Mouse (Mus musculus) liver, embryonic 13.5 days (tissue): ENCODE results near the gene Vmn2r100. TPM values are rescaled to one million over a fixed set of nuclear protein-coding genes. Genes with fewer than 3 reads are reported as not detected.

Experiments used
- ATAC-seq: fragments of 200-750 bp; cut with Nextera tagmentation; 2 replicates; pipeline ENCODE4 v1.8.0; 2017; ENCODE audit warnings: low read depth, mild to moderate bottlenecking, moderate number of reproducible peaks, moderate library complexity
- DNase-seq: peaks from one replicate; pipeline ENCODE4 v3.0.0; 2022
- H3K27ac ChIP-seq: fragments of 300-500 bp; sonication (generic); 2 replicates; pipeline ENCODE4 v1.5.1; 2015; ENCODE audit warnings: moderate library complexity, mild to moderate bottlenecking, inconsistent platforms
- H3K27me3 ChIP-seq: fragments of 300-500 bp; sonication (generic); 2 replicates; pipeline ENCODE4 v1.6.1; 2015; ENCODE audit warnings: mild to moderate bottlenecking, inconsistent platforms
- H3K36me3 ChIP-seq: fragments of 300-500 bp; sonication (generic); 2 replicates; pipeline ENCODE4 v1.6.1; 2015; ENCODE audit warnings: mild to moderate bottlenecking, inconsistent platforms
- H3K4me1 ChIP-seq: fragments of 300-500 bp; sonication (generic); replicated peaks from 2 replicates; pipeline ENCODE4 v1.6.1; 2015; ENCODE audit warnings: inconsistent platforms
- H3K4me2 ChIP-seq: fragments of 300-500 bp; sonication (generic); 2 replicates; pipeline ENCODE4 v1.6.1; 2015; ENCODE audit warnings: inconsistent platforms, mild to moderate bottlenecking, moderate library complexity
- H3K4me3 ChIP-seq: fragments of 300-500 bp; sonication (generic); replicated peaks from 2 replicates; pipeline ENCODE4 v1.5.1; 2015; ENCODE audit warnings: mild to moderate bottlenecking, inconsistent platforms
- H3K9ac ChIP-seq: fragments of 300-500 bp; sonication (generic); 2 replicates; pipeline ENCODE4 v1.6.1; 2015; ENCODE audit warnings: mild to moderate bottlenecking, inconsistent platforms
- H3K9me3 ChIP-seq: fragments of 300-500 bp; sonication (generic); replicated peaks from 2 replicates; pipeline ENCODE4 v1.6.1; 2016; ENCODE audit warnings: inconsistent platforms
- polyA plus RNA-seq: library from polyadenylated mRNA; unstranded; fragments of >200 nt; fragmentation: Nextera tagmentation; extraction: Ambion mirVana; gene quantifications from 2 replicates; pipeline ENCODE4 v1.2.1, GENCODE M21; 2015

Gene Vmn2r100
- not detected in 2 replicates for polyA plus RNA-seq

DNA sequence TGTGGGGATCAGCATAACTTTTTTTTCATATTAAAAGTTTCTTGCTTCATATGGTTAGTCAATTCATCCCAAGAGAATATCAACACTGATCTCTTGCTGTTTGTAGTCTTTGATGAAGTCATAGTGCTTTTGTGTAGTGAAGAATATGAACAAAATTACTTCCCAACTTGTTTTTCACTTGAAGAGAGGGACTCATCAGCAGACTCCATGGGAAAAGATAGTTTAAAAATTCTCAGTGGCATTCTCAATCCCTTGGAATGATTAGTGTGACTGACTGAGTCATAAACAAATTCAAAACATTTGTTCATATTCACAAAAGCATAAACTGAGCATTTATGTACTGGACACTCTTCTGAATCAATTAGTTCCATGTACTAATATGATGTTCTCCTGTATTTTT is at the start of gene Vmn2r100:
TSS of gene Vmn2r100 (plus strand) at position 301 of the 400 bp plus-strand sequence.
- Histone ChIP-seq H3K4me1 (no peaks in the 10 kb centered on the region), H3K27ac (no peak within 1 kb of the TSS), H3K36me3 (no peaks in the 10 kb centered on the region), H3K4me3 (no peak within 1 kb of the TSS), H3K4me2 (no peak within 1 kb of the TSS), H3K9me3 (no peaks in the 10 kb centered on the region), H3K9ac (no peak within 1 kb of the TSS), H3K27me3 (no peaks in the 10 kb centered on the region)
- DNase-seq (no peak), ATAC-seq (no peak)

DNA sequence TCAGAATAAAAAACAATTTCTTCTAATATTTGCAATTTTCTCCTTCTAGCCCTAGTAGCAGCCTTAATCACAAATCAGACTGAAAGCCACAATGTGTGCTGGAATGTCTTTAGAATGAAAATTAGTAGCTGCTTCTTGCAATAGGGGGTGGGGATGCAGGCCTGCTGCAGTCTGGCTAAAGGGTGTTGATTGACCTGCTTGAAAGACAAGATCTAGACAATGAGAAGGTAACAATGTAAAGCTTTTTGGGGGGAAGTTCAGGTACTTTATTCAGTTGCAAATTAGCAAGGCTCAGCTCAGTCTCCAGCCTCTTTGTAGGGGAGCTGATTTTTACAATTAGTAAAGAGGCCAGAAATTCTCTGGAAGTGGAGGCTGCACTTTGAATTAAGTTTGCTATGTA is 21.7 kb upstream of the Vmn2r100 start:
- Histone ChIP-seq H3K4me2 (no peak overlapping the region), H3K36me3 (no peaks in the 10 kb centered on the region), H3K27me3 (no peaks in the 10 kb centered on the region), H3K27ac (no peak overlapping the region), H3K9me3 (no peaks in the 10 kb centered on the region), H3K4me3 (no peak overlapping the region), H3K9ac (no peak overlapping the region), H3K4me1 (no peaks in the 10 kb centered on the region)
- no peak for ATAC-seq
- DNase-seq: no peak

GRCm38 (mm10) chr17:19576927-19577326 is 72.4 kb downstream of the Vmn2r100 start, which contains the start of gene Vmn2r101:
Gene Vmn2r101, plus strand, starts transcription at chr17:19577227.
- H3K36me3 ChIP-seq: no peaks in the 10 kb centered on the region
- ATAC-seq (no peak), DNase-seq (no peak)
- H3K9ac ChIP-seq: no peak within 1 kb of the TSS
- no peak within 1 kb of the TSS for H3K27ac ChIP-seq
- H3K9me3 ChIP-seq: no peaks in the 10 kb centered on the region
- no peak within 1 kb of the TSS for H3K4me2 ChIP-seq
- no peak within 1 kb of the TSS for H3K4me3 ChIP-seq
- H3K27me3 ChIP-seq: no peaks in the 10 kb centered on the region
- no peaks in the 10 kb centered on the region for H3K4me1 ChIP-seq

Other genes starting within 250 kb of the Vmn2r100 start
- not detected in 2 replicates for gene Vmn2r99, start 142.8 kb upstream of the Vmn2r100 start, polyA plus RNA-seq
- not detected in 2 replicates for gene Vmn2r101, start 72.5 kb downstream of the Vmn2r100 start, polyA plus RNA-seq
- gene Vmn2r102, start 155.6 kb downstream of the Vmn2r100 start, polyA plus RNA-seq: not detected in 2 replicates